Mouse (Mus musculus): ENCODE results near the gene Isy1. TPM values are rescaled to one million over a fixed set of nuclear protein-coding genes. Genes with fewer than 3 reads are reported as not detected.
"Not testable (repeated sequence)": the region's sequence is repeated elsewhere in the genome, so short reads cannot be mapped to it uniquely, and the experiment has no call there.

Gene Isy1
- total and polyA plus RNA-seq, 2 experiments: 5.6 to 18.6 TPM

GRCm38 (mm10) chr6:87774909-87775308 is 63.7 kb downstream of the Isy1 start:
- H3K27ac ChIP-seq (replicated peaks; ENCODE audit: insufficient read depth, low read depth, low read length): no peak overlapping the region
- no peak overlapping the region for H3K9ac ChIP-seq (ENCODE audit: low read depth, low read length)
- no peak overlapping the region for H3K4me3 ChIP-seq (ENCODE audit: insufficient read depth, low read depth, low read length)
- H3K36me3 ChIP-seq (ENCODE audit: control insufficient read depth, insufficient read depth, low read length): no peaks in the 10 kb centered on the region
- WGBS: 86% methylated on average over 9 of the region's 9 CpGs
- no peaks in the 10 kb centered on the region for H3K4me1 ChIP-seq (ENCODE audit: control insufficient read depth, insufficient read depth, low read length)
- no peaks in the 10 kb centered on the region for H3K27me3 ChIP-seq (ENCODE audit: control insufficient read depth, insufficient read depth, low read length)
- H3K79me2 ChIP-seq (ENCODE audit: control insufficient read depth, insufficient read depth, low read length): no peaks in the 10 kb centered on the region
- no peak for TF ChIP-seq POLR2A (IDR thresholded peaks at IDR 0.05; ENCODE audit: extremely low read depth, insufficient read depth, low read length)
- TF ChIP-seq CTCF (IDR thresholded peaks at IDR 0.05; ENCODE audit: low read depth, low read length): no peak
- DNase-seq (ENCODE audit: extremely low read depth, low read depth, low spot score): no peak

- DNase-seq (ENCODE audit: extremely low read depth, low read depth, low spot score): no peak
- H3K27me3 ChIP-seq (ENCODE audit: control insufficient read depth, insufficient read depth, low read length): no peaks in the 10 kb centered on the region
- H3K4me3 ChIP-seq (ENCODE audit: insufficient read depth, low read depth, low read length): no peak overlapping the region
- H3K4me1 ChIP-seq (ENCODE audit: control insufficient read depth, insufficient read depth, low read length): no peaks in the 10 kb centered on the region
- no peaks in the 10 kb centered on the region for H3K36me3 ChIP-seq (ENCODE audit: control insufficient read depth, insufficient read depth, low read length)
- TF ChIP-seq CTCF (IDR thresholded peaks at IDR 0.05; ENCODE audit: low read depth, low read length): no peak
- no peak for TF ChIP-seq POLR2A (IDR thresholded peaks at IDR 0.05; ENCODE audit: extremely low read depth, insufficient read depth, low read length)
- no peak overlapping the region for H3K9ac ChIP-seq (ENCODE audit: low read depth, low read length)
- WGBS: 33% methylated on average over 1 of the region's 1 CpGs
- no peaks in the 10 kb centered on the region for H3K79me2 ChIP-seq (ENCODE audit: control insufficient read depth, insufficient read depth, low read length)
- H3K27ac ChIP-seq (replicated peaks; ENCODE audit: insufficient read depth, low read depth, low read length): no peak overlapping the region
These were observed 64.1 kb downstream of the Isy1 start for GRCm38 (mm10) chr6:87774466-87774865.

GRCm38 (mm10) chr6:87770626-87771025 is 68.0 kb downstream of the Isy1 start:
- no peaks in the 10 kb centered on the region for H3K79me2 ChIP-seq (ENCODE audit: control insufficient read depth, insufficient read depth, low read length)
- no peak for DNase-seq (ENCODE audit: extremely low read depth, low read depth, low spot score)
- H3K36me3 ChIP-seq (ENCODE audit: control insufficient read depth, insufficient read depth, low read length): no peaks in the 10 kb centered on the region
- no peaks in the 10 kb centered on the region for H3K27me3 ChIP-seq (ENCODE audit: control insufficient read depth, insufficient read depth, low read length)
- no peaks in the 10 kb centered on the region for H3K4me1 ChIP-seq (ENCODE audit: control insufficient read depth, insufficient read depth, low read length)
- WGBS: 49% methylated on average over 8 of the region's 8 CpGs
- no peak overlapping the region for H3K27ac ChIP-seq (replicated peaks; ENCODE audit: insufficient read depth, low read depth, low read length)
- TF ChIP-seq CTCF (IDR thresholded peaks at IDR 0.05; ENCODE audit: low read depth, low read length) (peak; percentile 41), POLR2A (IDR thresholded peaks at IDR 0.05; ENCODE audit: extremely low read depth, insufficient read depth, low read length) (no peak)
- no peak overlapping the region for H3K4me3 ChIP-seq (ENCODE audit: insufficient read depth, low read depth, low read length)
- no peak overlapping the region for H3K9ac ChIP-seq (ENCODE audit: low read depth, low read length)

GRCm38 (mm10) chr6:87764296-87764695 is 74.3 kb downstream of the Isy1 start:
- 96% methylated on average over 2 of the region's 2 CpGs for WGBS
- not testable (repeated sequence) for H3K4me1 ChIP-seq (ENCODE audit: control insufficient read depth, insufficient read depth, low read length); H3K36me3 ChIP-seq (ENCODE audit: control insufficient read depth, insufficient read depth, low read length); H3K27ac ChIP-seq (replicated peaks; ENCODE audit: insufficient read depth, low read depth, low read length); H3K27me3 ChIP-seq (ENCODE audit: control insufficient read depth, insufficient read depth, low read length); H3K79me2 ChIP-seq (ENCODE audit: control insufficient read depth, insufficient read depth, low read length); DNase-seq (ENCODE audit: extremely low read depth, low read depth, low spot score); H3K4me3 ChIP-seq (ENCODE audit: insufficient read depth, low read depth, low read length); H3K9ac ChIP-seq (ENCODE audit: low read depth, low read length)

Other genes with a start within 250 kb of the Isy1 start
- 0.07 and 0.09 TPM in 2 replicates for gene Prokr1, start 248.1 kb downstream of the Isy1 start, total RNA-seq (2014; rRNA removed)
- 0.04 and 0.07 TPM in 2 replicates for gene Prokr1, start 248.1 kb downstream of the Isy1 start, polyA plus RNA-seq (2012; rRNA removed)
- gene Aplf, start 166.6 kb downstream of the Isy1 start, total RNA-seq (2014; rRNA removed): 3.4 and 3.7 TPM in 2 replicates
- gene Aplf, start 166.6 kb downstream of the Isy1 start, polyA plus RNA-seq (2012; rRNA removed): 1.2 and 1.4 TPM in 2 replicates
- 0.65 and 1.2 TPM in 2 replicates for gene Efcc1, start 107.9 kb downstream of the Isy1 start, total RNA-seq (2014; rRNA removed)
- gene Efcc1, start 107.9 kb downstream of the Isy1 start, polyA plus RNA-seq (2012; rRNA removed): 0.41 and 0.86 TPM in 2 replicates
- 0.34 and 0.74 TPM in 2 replicates for gene Gp9, start 60.7 kb downstream of the Isy1 start, total RNA-seq (2014; rRNA removed)
- gene Gp9, start 60.7 kb downstream of the Isy1 start, polyA plus RNA-seq (2012; rRNA removed): 0.25 TPM in 1 of 2 replicates, not detected in the other
- 63.0 and 71.9 TPM in 2 replicates for gene Rab43, start 26.6 kb downstream of the Isy1 start, total RNA-seq (2014; rRNA removed)
- gene Rab43, start 26.6 kb downstream of the Isy1 start, polyA plus RNA-seq (2012; rRNA removed): 106 and 139 TPM in 2 replicates
- gene Gm45140, start 3.0 kb downstream of the Isy1 start, total RNA-seq (2014; rRNA removed): 1.0 and 1.1 TPM in 2 replicates
- 0.51 and 0.98 TPM in 2 replicates for gene Gm45140, start 3.0 kb downstream of the Isy1 start, polyA plus RNA-seq (2012; rRNA removed)
- gene Cnbp, start 12.3 kb upstream of the Isy1 start, total RNA-seq (2014; rRNA removed): 271 and 286 TPM in 2 replicates
- gene Cnbp, start 12.3 kb upstream of the Isy1 start, polyA plus RNA-seq (2012; rRNA removed): 165 and 177 TPM in 2 replicates
- gene Copg1, start 49.0 kb upstream of the Isy1 start, total RNA-seq (2014; rRNA removed): 41.1 and 57.2 TPM in 2 replicates
- 19.5 and 21.5 TPM in 2 replicates for gene Copg1, start 49.0 kb upstream of the Isy1 start, polyA plus RNA-seq (2012; rRNA removed)
- gene Hmces, start 75.1 kb upstream of the Isy1 start, total RNA-seq (2014; rRNA removed): 6.5 and 7.9 TPM in 2 replicates
- 6.3 and 9.6 TPM in 2 replicates for gene Hmces, start 75.1 kb upstream of the Isy1 start, polyA plus RNA-seq (2012; rRNA removed)
- 0.13 TPM in 1 of 2 replicates, not detected in the other for gene H1fx, start 142.8 kb upstream of the Isy1 start, total RNA-seq (2014; rRNA removed)
- gene H1fx, start 142.8 kb upstream of the Isy1 start, polyA plus RNA-seq (2012; rRNA removed): 0.11 and 0.52 TPM in 2 replicates
- gene Rab7, start 206.5 kb upstream of the Isy1 start, total RNA-seq (2014; rRNA removed): 69.7 and 80.9 TPM in 2 replicates
- 134 and 145 TPM in 2 replicates for gene Rab7, start 206.5 kb upstream of the Isy1 start, polyA plus RNA-seq (2012; rRNA removed)
- gene Rpn1, start 245.7 kb upstream of the Isy1 start, total RNA-seq (2014; rRNA removed): 124 and 153 TPM in 2 replicates
- 121 and 149 TPM in 2 replicates for gene Rpn1, start 245.7 kb upstream of the Isy1 start, polyA plus RNA-seq (2012; rRNA removed)

Measured in liver, adult 2 months (tissue).